Mouse (Mus musculus) T-helper 1 cell (primary cell): Measurements from ENCODE around the gene Rps26.

ENCODE experiments used
- in situ Hi-C: fragments of 300-600 bp; cut with MboI, MseI; formaldehyde crosslinking; loops from one replicate; pipeline ENCODE4 v1.15.1; 2025; ENCODE audit warnings: high pct_unique_total_duplicates

The Rps26 gene

DNA sequence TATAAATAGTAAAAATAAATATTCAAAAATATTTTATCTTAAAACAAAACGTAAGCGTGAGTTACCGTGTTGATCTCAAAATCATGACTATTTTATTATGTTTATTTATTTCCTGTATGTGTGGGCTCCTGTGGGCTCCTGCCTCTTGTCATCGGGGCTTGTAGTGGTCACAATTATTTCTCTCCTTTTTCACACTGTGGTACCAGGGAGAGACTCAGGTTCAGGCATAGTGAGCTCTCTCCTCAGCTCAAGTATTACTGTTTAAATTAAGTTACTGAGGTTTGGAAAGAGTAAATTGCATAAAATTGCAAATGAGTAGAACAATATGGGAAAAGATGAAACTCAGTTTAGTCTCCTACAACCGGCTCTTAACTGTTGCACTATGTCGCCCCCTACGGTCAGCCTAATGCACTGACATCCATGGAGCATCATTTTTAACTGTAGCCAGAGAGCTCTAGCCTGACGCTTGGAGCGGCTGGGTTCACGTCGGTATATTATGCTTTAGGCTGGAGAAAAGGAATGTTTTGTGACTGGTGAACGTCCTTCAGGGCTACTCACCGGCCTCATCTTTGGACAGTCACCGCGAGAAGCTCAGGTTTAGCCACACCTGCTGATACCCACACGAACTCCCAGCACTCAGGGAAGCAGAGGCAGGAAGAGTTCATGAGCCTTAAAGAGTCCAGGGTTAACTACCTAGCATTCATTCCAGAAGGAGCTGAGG is 14.0 kb downstream of the Rps26 start:
- in situ Hi-C loops, result no loop called here

DNA sequence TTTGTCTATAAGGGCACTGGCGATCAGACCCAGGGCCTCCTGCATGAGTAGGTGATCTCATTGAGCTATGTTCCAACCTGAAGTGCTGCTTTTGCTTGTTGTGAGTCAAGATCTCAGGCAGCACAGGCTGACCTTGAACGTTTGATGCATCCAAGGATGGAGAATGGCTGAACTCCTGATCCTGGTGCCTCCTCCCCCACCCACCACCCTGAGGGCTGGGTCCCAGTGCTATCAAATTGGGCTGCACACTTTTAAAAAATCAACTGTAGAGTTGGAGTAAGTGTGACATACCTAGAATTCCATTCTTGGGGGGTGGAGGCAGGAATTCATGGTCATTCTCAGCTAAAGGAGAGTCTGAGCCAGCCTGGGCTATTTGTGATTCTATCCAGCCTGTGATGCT is 20.1 kb downstream of the Rps26 start:
- in situ Hi-C loops, result no loop called here

DNA sequence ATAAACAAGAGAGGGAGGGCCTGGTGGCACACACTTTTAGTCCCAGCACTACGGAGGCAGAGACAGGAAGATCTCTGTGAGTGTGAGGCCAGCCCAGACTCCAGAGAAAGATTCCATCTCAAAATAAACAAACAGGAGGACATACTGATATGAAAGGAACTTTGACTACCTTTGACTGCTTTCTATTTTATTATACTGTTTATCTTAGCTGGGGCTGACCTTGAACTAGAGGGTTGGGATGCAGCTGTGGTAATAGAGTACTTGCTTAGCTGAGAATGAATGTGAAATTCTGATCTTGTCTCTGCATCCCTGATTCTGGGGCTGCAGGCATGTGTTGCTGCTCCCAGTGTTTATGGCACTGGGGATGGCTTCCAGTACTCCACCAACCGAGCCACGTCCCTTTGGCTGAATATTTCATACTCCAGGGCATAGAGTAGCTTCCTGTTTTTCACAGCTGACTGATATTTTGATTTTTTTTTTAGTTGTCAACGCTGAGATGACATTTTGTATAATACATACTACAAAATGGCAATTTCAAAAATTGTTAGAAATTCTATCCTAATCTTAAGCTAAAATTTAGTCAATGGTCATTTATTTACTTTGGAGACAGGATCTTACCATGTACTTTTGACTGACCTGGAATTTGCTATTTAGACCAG is 23.9 kb downstream of the Rps26 start:
- in situ Hi-C loops, result no loop called here

DNA sequence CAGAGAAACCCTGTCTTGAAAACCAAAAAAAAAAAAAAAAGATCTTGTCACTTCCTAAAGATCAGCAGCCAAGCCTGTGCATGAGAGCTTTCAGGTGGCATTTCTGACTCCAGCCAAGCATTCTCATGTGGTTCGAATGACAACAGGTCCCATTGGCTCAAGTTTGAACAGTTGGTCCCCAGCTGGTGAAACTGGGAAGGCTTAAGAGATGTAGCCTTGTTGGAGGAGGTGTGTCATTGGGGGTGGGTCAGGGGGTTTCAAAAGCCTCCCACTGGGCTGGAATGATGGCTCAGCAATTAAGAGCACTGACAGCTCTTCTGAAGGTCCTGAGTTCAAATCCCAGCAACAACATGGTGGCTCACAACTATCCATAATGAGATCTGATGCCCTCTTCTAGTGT is 25.0 kb downstream of the Rps26 start:
- in situ Hi-C loops, result no loop called here

DNA sequence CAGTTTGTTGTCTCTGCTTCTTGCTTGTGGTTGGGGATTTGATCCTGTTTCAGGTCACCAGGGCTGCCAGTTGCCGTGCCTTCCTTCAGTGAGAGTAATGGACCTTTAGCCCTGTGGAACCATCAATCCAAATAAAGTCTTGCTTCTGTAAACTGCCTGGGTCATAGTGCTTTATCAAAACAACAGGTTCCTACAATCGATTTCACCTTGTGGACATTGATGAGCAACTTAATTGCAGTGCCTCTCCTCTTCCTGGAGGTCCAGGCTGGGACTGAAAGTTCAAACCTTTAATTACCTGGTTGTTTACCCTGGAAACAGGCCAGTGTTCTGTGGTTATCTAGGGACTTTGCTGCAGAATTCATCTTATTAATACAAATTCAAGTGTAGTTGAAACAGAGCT is 28.1 kb downstream of the Rps26 start:
- in situ Hi-C loops, result no loop called here

DNA sequence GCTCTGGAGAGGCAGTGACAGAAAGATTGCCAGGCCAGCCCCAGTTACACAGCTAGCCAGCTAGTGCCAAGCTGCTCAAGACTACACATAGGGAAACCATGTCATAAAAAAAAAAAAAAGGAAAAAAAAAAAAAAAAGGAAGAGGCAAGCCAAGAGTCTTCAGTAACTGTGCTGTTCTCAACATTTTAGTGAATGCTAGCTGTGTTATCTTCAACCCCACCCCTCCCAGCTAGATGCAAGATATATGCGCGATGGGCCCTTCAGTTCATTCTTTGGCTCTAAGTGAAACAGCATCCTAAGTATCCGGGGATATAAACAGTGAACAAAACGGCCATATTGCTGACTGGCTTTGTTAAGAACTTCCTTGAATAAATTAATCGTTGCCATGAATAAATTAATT is 33.8 kb downstream of the Rps26 start:
- in situ Hi-C loops, result no loop called here

DNA sequence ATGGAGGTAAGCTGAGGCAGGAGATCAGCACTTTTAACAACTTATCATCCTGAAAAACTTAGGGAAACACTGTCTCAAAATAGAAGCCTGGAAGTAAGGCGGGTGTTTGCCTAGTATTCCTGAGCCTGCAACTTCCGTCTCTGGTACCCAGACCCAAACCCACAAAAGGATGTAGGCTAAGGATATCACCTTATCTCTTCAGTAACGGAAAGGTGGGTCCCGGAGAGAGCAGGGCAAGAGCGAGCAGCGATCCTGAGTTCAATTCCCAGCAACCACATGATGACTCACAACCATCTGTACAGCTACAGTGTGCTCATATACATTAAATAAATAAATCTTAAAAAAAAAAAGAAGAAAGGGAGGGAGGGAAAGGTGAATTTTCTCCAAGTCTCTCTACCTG is 35.1 kb downstream of the Rps26 start:
- in situ Hi-C loops, result no loop called here

DNA sequence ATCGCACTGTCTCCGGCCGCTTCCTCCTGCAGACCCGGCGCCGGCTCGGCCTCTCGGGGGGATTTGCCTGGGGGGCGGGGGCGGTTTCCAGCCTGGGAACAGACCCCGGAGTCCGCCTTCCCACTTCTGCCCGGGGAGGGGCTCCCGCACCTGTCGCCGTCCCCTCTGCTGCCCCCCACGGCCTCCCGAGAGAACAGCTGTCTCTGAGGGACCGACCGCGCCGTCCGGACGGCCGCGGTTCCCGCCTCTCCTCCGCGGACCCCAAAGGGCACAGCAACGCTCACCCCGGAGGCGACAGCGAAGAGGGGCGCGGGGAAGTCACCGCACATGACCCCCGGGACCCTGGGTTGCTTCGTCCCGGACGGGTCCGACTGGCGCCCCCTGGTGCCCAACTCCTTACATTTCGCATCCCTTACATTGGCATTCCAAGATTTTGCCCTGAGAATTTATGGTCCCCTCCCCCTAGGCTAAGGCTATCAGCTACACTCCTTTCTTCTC is 36.3 kb downstream of the Rps26 start:
- in situ Hi-C loops, result no loop called here

DNA sequence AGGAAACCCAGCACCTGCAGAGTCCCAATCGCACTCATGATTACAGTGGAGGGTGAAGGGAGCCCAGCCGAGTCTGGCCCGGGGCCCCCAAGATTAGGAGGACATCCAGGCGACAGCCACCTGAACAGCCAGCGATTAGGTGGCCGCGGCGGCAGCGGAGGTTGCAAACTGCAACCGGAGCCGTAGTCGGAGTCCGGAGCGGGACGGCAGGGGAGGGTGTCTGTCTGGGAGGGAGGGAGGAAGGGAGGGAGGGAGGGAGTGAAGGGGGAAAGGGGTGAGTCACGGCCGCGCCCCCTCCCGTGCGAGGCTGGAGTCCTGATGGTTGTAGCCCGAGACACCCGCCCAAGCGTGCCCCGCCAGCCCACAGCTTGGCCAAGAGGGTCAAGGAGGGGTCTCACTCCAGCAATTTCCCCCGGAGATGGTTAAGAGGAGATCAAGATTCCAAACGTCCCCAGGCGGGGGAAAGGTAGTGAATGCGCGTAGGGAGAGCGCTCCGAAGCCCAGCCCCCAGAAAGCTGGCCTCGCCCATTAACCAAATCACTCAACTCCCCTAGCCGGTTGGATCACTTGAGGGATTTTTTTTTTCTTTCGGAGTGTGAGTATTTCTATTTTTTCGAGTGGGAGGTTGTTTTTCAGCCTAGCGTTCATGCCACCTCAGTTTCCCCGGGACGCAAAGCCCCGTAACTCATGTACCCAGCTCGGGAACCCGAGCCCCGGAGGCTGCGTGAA is 36.9 kb downstream of the Rps26 start, which contains the start of gene Erbb3:
Gene Erbb3, minus strand, starts transcription at position 189 of the 729 bp plus-strand sequence.
- in situ Hi-C loops, result no loop called here

DNA sequence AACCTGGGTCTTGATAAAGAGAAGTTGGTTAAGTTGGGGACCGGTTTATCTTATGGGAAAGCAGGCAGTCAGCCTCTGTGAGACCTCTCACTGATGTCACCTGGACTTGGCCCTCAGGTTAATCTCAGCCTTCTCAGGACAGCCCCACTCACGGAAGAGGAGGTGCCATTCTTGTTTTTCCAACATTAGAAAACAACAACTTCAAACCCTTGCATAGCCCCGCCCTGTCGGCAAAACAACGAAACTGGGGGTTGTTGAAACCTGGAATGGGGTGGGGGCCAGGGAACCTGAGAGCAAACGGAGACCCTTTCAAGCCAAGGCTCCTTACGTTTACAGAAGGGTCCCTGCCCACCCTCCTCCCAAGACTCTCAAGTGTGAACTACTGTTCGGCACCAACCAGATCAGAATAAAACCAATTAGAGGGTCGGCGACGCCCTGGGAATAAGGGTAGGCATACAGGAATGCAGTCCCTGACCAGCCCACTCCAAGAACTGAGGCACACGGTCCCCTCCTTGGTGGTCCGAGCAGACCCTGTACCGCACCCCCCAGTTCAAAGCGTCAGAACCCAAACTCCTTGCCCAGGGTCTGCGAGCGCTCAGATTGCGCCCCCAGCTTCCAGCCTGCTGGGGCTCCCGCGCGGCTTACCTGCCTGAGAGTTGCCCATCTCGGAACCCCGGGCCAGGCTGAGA is 37.6 kb downstream of the Rps26 start:
- in situ Hi-C loops, result no loop called here

DNA sequence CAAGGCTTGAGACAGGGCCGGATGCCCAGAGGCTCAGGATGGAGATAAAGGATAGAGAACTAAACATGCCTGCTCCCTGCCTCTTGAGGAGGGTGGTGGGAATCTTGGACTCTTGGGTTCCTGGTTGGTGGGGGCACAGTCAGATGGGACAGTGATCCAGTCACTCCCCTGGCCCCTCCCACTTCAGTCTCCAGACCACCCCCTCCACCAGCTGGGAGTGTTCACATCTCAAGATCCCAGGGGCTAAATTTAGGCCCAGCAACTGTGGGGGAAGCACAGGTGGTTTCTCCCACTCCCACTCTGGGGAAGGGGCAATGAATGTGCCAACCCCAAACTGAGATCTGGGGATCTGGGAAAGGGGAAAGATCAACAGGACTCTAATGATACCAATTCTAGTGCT is 38.4 kb downstream of the Rps26 start:
- in situ Hi-C loops, result no loop called here

DNA sequence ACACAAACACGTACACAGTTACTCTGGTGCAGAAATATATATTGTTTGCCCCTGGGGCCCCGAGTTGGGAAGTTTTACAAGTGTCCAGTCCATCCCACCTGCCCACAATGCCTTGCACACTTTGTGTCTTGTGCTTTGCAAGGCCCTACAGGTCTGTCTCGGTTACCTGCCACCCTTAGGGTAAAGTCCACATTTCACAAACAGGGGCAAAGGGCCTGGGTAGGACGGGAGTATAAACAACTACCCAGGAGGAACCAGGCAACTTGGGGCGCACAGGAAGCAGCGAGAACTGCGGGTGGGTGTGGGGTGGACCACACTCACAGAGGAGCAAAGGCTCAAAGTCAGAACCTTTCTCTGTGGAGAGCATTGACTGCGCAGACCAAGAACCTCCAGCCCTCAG is 38.9 kb downstream of the Rps26 start:
- in situ Hi-C loops, result no loop called here

DNA sequence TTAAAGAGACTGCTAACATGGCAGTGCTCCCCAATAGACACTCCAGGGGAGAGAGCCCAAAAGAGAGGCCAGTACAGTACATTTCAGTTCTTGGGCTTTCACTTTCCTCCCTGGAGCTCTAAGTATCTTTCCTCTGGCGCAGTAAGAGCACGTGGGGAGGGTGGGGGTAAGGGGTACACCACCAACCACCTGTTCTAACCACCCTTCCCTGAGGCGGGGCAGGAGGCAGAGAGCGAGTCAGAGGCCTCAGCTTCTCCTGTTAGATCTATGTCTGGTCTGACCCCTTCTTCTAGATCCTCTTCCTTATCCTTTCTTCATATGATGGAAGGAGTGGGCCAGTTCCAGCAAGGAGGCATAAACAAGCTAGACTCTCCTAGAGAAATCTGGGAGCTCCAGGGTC is 39.4 kb downstream of the Rps26 start:
- in situ Hi-C loops, result no loop called here

DNA sequence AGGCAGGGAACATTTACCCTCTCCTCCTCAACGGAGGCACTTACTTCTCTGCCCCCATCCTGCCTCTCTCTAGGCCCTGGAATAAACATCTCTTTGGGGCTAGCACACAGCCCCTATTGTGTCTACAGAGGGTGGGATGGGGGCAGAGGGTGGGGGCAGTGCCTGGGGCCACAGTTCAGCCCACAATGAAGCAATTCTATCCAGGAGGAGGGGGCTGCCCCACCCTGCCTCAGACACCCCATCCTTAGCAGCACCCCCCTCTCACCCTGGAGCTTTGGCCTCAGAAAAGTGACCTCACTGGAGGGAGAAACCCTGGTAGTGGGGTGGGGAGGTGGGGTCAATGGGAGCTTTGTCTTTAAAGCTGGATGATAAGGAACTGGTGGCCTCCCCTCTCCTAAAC is 40.0 kb downstream of the Rps26 start:
- in situ Hi-C loops, result no loop called here

DNA sequence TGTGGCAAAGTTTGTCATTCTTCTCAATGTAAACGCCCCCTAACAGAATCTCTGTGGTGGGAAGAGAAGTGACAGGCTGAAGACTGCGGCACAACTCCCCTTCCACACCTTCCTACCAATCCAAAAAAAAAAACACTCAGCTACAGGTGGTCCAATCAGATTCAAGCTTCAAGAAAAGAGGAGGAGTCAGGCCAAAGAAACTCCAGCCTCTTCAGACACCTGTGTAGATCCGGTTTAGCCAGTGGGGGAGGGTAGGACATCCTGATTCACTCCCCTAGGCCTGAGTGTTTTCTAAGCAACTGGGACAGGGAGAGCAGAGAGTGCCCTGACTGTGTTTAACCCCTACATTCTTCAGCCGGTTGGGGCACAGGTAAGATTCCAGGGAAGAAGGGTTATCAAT is 42.2 kb downstream of the Rps26 start:
- in situ Hi-C loops, result no loop called here

DNA sequence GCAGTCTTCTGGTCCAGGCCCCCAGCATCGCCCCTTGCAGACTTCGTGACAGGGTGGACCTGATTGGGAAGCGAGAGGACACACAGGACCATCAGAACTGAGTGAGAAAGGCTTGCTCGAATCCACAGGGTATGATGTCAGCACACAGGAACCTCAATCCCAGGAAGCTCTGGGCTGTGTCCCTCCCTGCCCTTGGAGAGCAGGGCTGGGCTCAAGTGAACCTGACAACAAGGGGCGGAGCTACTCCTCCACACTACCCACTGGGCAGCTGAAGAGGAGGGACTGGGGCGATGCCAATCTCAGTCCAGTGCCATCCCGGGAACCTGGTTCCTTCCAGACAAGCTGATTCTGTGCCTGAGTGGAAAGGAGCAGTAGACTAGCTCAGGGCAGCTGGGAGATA is 42.9 kb downstream of the Rps26 start:
- in situ Hi-C loops, result no loop called here

DNA sequence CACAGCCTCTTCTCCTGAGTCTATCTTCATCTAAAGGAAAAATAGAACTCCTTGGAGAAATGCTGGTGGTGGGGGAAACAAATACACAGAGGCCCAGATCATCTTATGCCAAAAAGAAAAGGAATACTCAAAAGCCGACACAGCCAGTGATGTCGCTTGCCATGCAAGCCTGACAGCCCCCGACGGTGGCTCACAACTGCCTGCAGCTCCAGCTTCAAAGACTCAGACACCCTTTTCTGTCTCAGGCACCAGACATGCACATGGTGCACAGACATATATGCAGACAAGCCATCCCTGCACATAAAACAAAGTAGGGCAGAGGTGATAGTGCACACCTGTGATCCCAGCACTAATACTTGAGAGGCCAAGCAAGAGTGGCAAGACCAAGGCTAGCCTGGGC is 46.8 kb downstream of the Rps26 start:
- in situ Hi-C loops, result no loop called here

DNA sequence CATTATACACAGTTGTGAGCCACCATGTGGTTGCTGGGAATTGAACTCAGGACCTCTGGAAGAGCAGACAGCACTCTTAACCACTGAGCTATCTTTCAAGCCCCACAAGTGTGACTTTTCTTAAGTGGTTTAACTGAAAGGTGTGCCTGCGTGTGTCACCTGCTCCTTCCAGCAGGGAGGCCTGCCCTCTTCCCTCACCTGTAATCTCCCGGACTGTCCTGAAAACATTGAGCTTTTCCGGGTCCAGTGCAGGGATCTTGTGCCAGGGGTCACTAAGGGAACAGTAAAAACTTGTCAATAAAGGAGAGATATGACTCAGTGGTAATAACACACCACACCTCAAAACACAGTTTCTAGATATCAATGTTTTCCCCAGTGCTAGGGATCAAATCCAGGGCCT is 47.2 kb downstream of the Rps26 start:
- in situ Hi-C loops, result no loop called here

DNA sequence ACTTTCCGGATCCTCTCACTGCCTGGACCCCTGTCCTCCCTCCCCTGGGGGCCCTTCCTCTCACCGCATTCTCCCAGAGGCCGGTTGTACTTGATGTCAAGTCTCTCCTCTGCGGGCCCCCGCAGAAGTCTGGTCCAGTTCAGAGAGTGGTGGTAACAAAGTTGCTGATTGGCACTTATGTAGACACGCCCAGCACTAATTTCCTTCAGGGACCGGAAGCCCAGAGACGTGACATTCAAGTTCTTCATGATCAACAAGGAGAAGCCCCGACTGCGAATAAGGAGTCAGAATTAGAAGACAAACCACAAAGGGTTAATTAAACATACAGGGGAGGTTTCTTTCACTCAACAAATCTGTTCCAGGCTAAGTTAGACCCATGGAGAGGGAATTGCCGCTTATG is 48.2 kb downstream of the Rps26 start:
- in situ Hi-C loops, result no loop called here

DNA sequence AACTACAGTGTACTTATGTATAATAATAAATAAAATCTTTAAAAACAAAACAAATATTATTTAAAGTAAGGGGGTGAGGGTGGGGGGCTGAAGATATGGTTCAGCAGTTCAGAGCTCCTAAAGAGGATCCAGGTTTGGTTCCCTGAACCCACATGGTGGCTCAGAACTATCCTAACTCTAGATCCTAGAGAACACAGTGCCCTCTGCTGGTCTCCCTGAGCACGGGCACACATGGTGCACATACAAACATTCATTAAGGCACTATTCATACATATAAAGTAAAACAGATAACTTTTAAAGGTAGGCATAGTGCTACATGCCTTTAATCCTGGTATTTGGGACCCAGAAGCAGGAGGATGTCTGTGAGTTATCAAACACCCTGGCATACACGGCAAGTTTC is 51.5 kb downstream of the Rps26 start:
- in situ Hi-C loops, result no loop called here
